ENCODE assay signal across 10 mouse cellular contexts in genomic region chr3:102275256-102276022, GRCm38 (mm10).
A peak's percentile ranks its signal among the peaks of the same experiment; 100 is the strongest.
DNase-seq lines count a peak whose midpoint lies in the region; ATAC-seq lines count a peak whose summit lies in the region.
"Had no signal": no experiment of that assay in that cellular context is flagged by ENCODE, and none has a peak within 500 bp of the region (broad histone marks: within the 10 kb centered on the region; RNA-seq: fewer than 3 reads in every experiment).

No protein-coding gene starts in this region.

- no peak overlapping the region for H3K4me2 ChIP-seq in kidney, embryonic 14.5 days (replicated peaks; ENCODE audit: low read depth, low read length)
- no peak overlapping the region for H3K4me2 ChIP-seq in midbrain, embryonic 16.5 days (ENCODE audit: low read length)
- H3K4me2 ChIP-seq in forebrain, embryonic 15.5 days (replicated peaks): no peak overlapping the region

- WGBS in heart, embryonic 10.5 days: 65% methylated on average over 7 of the region's 7 CpGs
- WGBS in kidney, embryonic 14.5 days: 51% methylated on average over 7 of the region's 7 CpGs
- WGBS in midbrain, embryonic 16.5 days: 86% methylated on average over 7 of the region's 7 CpGs
- 86% methylated on average over 7 of the region's 7 CpGs for WGBS in forebrain, embryonic 15.5 days

- H3K27me3 ChIP-seq in heart, embryonic 10.5 days (ENCODE audit: insufficient read depth, poor library complexity, severe bottlenecking): no peaks in the 10 kb centered on the region; the same call in 1 of the 2 replicates
- no peaks in the 10 kb centered on the region for H3K27me3 ChIP-seq in kidney, embryonic 14.5 days (ENCODE audit: control insufficient read depth, insufficient read depth, low read length)
- H3K27me3 ChIP-seq in midbrain, embryonic 16.5 days (ENCODE audit: control insufficient read depth, insufficient read depth, low read depth, low read length): no peaks in the 10 kb centered on the region
- H3K27me3 ChIP-seq in forebrain, embryonic 15.5 days: no peaks in the 10 kb centered on the region
- H3K27me3 ChIP-seq: megakaryocyte, embryonic 14.5 days had no signal

- intact Hi-C loops in gastrocnemius, postnatal 36 days (cut with DNase I): no loop called here

- DNase-seq in heart, adult 18-20 months: peak; percentile 63 to 81
- no peak for DNase-seq in heart, embryonic 10.5 days (ENCODE audit: low spot score)
- peak; percentile 26 to 56 for DNase-seq in gastrocnemius, postnatal 36 days
- peak; percentile 18 for DNase-seq in ovary, postnatal 36 days (ENCODE audit: low spot score)
- DNase-seq in cerebellum, adult 11-12 months: no peak

- H3K9ac ChIP-seq in kidney, embryonic 14.5 days (ENCODE audit: low read depth, low read length): no peak overlapping the region
- H3K9ac ChIP-seq in midbrain, embryonic 16.5 days (ENCODE audit: low read depth, low read length): no peak overlapping the region
- H3K9ac ChIP-seq in forebrain, embryonic 15.5 days (replicated peaks): no peak overlapping the region

- no peak overlapping the region for H3K4me3 ChIP-seq in heart, embryonic 10.5 days
- no peak overlapping the region for H3K4me3 ChIP-seq in kidney, embryonic 14.5 days (ENCODE audit: low read length)
- no peak overlapping the region for H3K4me3 ChIP-seq in midbrain, embryonic 16.5 days (ENCODE audit: low read depth, low read length)
- H3K4me3 ChIP-seq in forebrain, embryonic 15.5 days: no peak overlapping the region
- H3K4me3 ChIP-seq: megakaryocyte, embryonic 14.5 days had no signal

- no peak overlapping the region; the same call in 1 of the 2 replicates for H3K27ac ChIP-seq in heart, embryonic 10.5 days
- no peak overlapping the region for H3K27ac ChIP-seq in kidney, embryonic 14.5 days (ENCODE audit: low read depth, low read length)
- no peak overlapping the region for H3K27ac ChIP-seq in midbrain, embryonic 16.5 days (ENCODE audit: low read length)
- H3K27ac ChIP-seq in forebrain, embryonic 15.5 days (replicated peaks): no peak overlapping the region

- H3K9me3 ChIP-seq in heart, embryonic 10.5 days: no peaks in the 10 kb centered on the region
- H3K9me3 ChIP-seq in kidney, embryonic 14.5 days (ENCODE audit: control insufficient read depth, low read length): no peaks in the 10 kb centered on the region
- H3K9me3 ChIP-seq in midbrain, embryonic 16.5 days (replicated peaks; ENCODE audit: control insufficient read depth, low read length, poor library complexity, severe bottlenecking): no peaks in the 10 kb centered on the region
- H3K9me3 ChIP-seq in forebrain, embryonic 15.5 days: no peaks in the 10 kb centered on the region

- ATAC-seq in kidney, embryonic 14.5 days (ENCODE audit: low FRiP score, low TSS enrichment): peak; percentile 60; the same call in 1 of the 2 replicates
- ATAC-seq in midbrain, embryonic 16.5 days: no peak
- ATAC-seq in forebrain, embryonic 15.5 days (replicated peaks): no peak
- ATAC-seq: CD4-positive, CD25-positive, alpha-beta regulatory T cell, adult 4 months had no signal

- no peaks in the 10 kb centered on the region for H3K36me3 ChIP-seq in heart, embryonic 10.5 days
- H3K36me3 ChIP-seq in kidney, embryonic 14.5 days (ENCODE audit: control insufficient read depth, insufficient read depth, low read length): no peaks in the 10 kb centered on the region
- no peaks in the 10 kb centered on the region for H3K36me3 ChIP-seq in midbrain, embryonic 16.5 days (ENCODE audit: control insufficient read depth, insufficient read depth, low read length)
- no peaks in the 10 kb centered on the region for H3K36me3 ChIP-seq in forebrain, embryonic 15.5 days

- peaks cover 11% of the 10 kb centered on the region for H3K4me1 ChIP-seq in heart, embryonic 10.5 days
- H3K4me1 ChIP-seq in kidney, embryonic 14.5 days (ENCODE audit: control insufficient read depth, insufficient read depth, low read length): no peaks in the 10 kb centered on the region; the same call in 1 of the 2 replicates
- no peaks in the 10 kb centered on the region for H3K4me1 ChIP-seq in midbrain, embryonic 16.5 days (ENCODE audit: control insufficient read depth, insufficient read depth, low read length)
- H3K4me1 ChIP-seq in forebrain, embryonic 15.5 days: no peaks in the 10 kb centered on the region
- H3K4me1 ChIP-seq: megakaryocyte, embryonic 14.5 days had no signal

Comparison
In these comparisons a context has a peak if more than half of its experiments do, and no peak if none do; other contexts are left out.
1. DNase-seq: peak in heart, adult 18-20 months (2 of 2), gastrocnemius, postnatal 36 days (2 of 2) and ovary, postnatal 36 days (single experiment); none in heart, embryonic 10.5 days (single experiment) and cerebellum, adult 11-12 months (single experiment).